Mouse (Mus musculus) embryonic fibroblast, embryonic 13.5 days (primary cell): Measurements from ENCODE around the gene Rnaseh2b.

ENCODE experiments used
- CTCF ChIP-seq: IDR thresholded peaks from 2 replicates; pipeline ENCODE4 v1.5.1; 2011; ENCODE audit warnings: mild to moderate bottlenecking, control low read depth, low read length, moderate library complexity, borderline replicate concordance; ENCODE audit not compliant: insufficient read depth
- POLR2A ChIP-seq: IDR thresholded peaks from 2 replicates; pipeline ENCODE4 v1.6.1; 2011; ENCODE audit warnings: low read depth, mild to moderate bottlenecking, control low read depth, low read length, moderate library complexity

- TF ChIP-seq CTCF, result no peak
- no peak for TF ChIP-seq POLR2A
These were observed 91.5 kb downstream of the Rnaseh2b start for GRCm38 (mm10) chr14:62383786-62384299.
